9 mouse cellular contexts compared by ENCODE assay signal in the genomic region with DNA sequence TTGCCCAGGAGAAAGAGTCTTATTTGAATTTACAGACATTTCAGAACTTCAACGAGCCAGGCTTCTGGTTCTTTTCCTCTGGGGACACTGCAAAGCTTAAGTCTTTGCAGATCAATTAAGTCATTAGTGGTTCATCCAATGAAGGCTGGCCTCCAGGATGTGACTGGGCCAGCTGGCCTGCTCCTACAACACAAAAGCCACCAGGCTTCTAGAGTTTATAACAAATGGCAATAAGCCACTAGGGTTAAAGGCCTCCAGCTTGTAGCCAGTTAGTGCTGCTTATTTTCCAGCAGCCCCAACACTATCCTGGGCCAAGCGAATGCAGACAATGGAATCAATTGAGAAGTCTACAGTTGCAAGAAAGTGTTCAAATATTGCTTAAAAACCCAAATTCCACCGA.
DNase-seq lines count a peak whose midpoint lies in the region; ATAC-seq lines count a peak whose summit lies in the region.
"Had no signal": no experiment of that assay in that cellular context is flagged by ENCODE, and none has a peak within 500 bp of the region (broad histone marks: within the 10 kb centered on the region; RNA-seq: fewer than 3 reads in every experiment).

No protein-coding gene starts in this region.

- DNase-seq in adrenal gland, adult (ENCODE audit: inconsistent age in 2 of 2, low spot score in 1 of 2), result peak; percentile 2 to 21
- DNase-seq in adrenal gland, postnatal 14 days, result no peak
- DNase-seq in kidney, postnatal 10 days, result peak; percentile 9
- DNase-seq in kidney, postnatal 4 days, result no peak
- DNase-seq in cerebellum, adult 9-11 months, result peak; percentile 46
- DNase-seq in heart, postnatal 4 days, result peak; percentile 4
- no peak for DNase-seq in layer of hippocampus, adult 8-10 months (ENCODE audit: low spot score in 2 of 2)

- no peak for ATAC-seq in monocyte, adult 5-6 weeks (replicated peaks; ENCODE audit: insufficient number of reproducible peaks, low FRiP score, low TSS enrichment, poor library complexity, severe bottlenecking)
- ATAC-seq: forebrain, embryonic 15.5 days had no signal

Comparison
In these comparisons a context has a peak if more than half of its experiments do, and no peak if none do; other contexts are left out.
1. DNase-seq: peak in adrenal gland, adult (2 of 2), kidney, postnatal 10 days (single experiment), cerebellum, adult 9-11 months (single experiment) and heart, postnatal 4 days (single experiment); none in adrenal gland, postnatal 14 days (single experiment), kidney, postnatal 4 days (0 of 2) and layer of hippocampus, adult 8-10 months (0 of 2).